In the genomic region with DNA sequence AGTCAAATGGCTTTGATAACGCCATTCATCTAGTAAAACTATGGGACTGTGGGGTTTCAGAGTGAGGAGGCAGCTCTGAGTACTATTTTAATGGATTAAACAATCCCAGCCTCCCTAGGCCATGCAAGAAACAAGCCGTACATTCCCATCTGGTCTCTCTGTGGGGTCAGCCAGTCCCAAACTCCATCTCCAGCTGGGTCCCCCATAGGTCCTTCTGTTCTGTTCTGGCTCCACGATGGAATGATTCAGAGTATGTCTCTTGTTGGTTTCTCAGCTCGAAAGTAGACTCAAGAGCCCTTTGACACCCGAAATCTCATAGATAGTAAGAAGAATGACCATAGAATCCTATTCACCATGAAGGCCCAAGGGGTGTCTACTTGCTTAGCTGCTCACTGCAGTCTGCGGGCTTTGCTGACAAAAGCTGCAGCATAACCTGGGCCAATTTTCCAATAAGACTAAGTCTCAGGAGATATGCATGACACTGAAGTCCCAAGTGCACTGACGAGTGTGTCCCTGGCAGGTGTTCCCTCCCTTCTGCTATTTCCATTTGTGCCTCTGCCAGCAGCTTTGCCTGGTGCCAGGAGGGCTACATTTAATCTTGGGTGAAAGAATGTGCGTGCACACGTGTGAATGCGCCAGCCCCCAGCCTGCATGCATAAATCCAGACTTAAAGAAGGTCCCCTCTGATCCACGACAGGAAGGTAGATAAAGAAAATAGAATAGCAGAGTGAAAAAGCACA, we compare ENCODE assay signal across 13 mouse cellular contexts.
DNase-seq lines count a peak whose midpoint lies in the region; ATAC-seq lines count a peak whose summit lies in the region.
"Had no signal": no experiment of that assay in that cellular context is flagged by ENCODE, and none has a peak within 500 bp of the region (broad histone marks: within the 10 kb centered on the region; RNA-seq: fewer than 3 reads in every experiment).

No protein-coding gene starts in this region.

- no peak overlapping the region for H3K4me3 ChIP-seq in forebrain, embryonic 15.5 days
- H3K4me3 ChIP-seq in forebrain, embryonic 10.5 days = no peak overlapping the region
- H3K4me3 ChIP-seq: embryonic facial prominence, embryonic 13.5 days; limb, embryonic 10.5 days; lung, embryonic 15.5 days had no signal

- 49% methylated on average over 11 of the region's 11 CpGs for WGBS in forebrain, embryonic 15.5 days
- WGBS in forebrain, embryonic 10.5 days = 83% methylated on average over 11 of the region's 11 CpGs

- no peak overlapping the region for H3K4me2 ChIP-seq in forebrain, embryonic 15.5 days (replicated peaks)
- H3K4me2 ChIP-seq: embryonic facial prominence, embryonic 13.5 days; lung, embryonic 15.5 days had no signal

- no peak overlapping the region for H3K9ac ChIP-seq in forebrain, embryonic 15.5 days (replicated peaks)
- H3K9ac ChIP-seq: embryonic facial prominence, embryonic 13.5 days; lung, embryonic 15.5 days had no signal

- H3K27ac ChIP-seq in forebrain, embryonic 15.5 days (replicated peaks) = 0 out of 2 replicates have a peak overlapping the region, but pooled peaks have one; percentile 29
- no peak overlapping the region for H3K27ac ChIP-seq in forebrain, embryonic 10.5 days
- H3K27ac ChIP-seq: embryonic facial prominence, embryonic 13.5 days; kidney, postnatal 0 days; limb, embryonic 10.5 days; lung, embryonic 15.5 days had no signal

- peaks cover 27% of the 10 kb centered on the region for H3K4me1 ChIP-seq in forebrain, embryonic 15.5 days
- H3K4me1 ChIP-seq in forebrain, embryonic 10.5 days = peaks cover 27% of the 10 kb centered on the region
- H3K4me1 ChIP-seq: embryonic facial prominence, embryonic 13.5 days had no signal

- H3K27me3 ChIP-seq in forebrain, embryonic 15.5 days = no peaks in the 10 kb centered on the region
- H3K27me3 ChIP-seq in forebrain, embryonic 10.5 days (ENCODE audit: poor library complexity, severe bottlenecking) = no peaks in the 10 kb centered on the region
- H3K27me3 ChIP-seq: lung, embryonic 15.5 days had no signal

- DNase-seq in forebrain, embryonic 10.5 days (ENCODE audit: extremely low spot score, low spot score) = no peak
- DNase-seq in kidney, postnatal 25 days = peak; percentile 10 to 48
- DNase-seq in kidney, postnatal 10 days = no peak
- peak; percentile 93 for DNase-seq in cerebellum, adult 9-11 months
- DNase-seq in heart, postnatal 4 days = peak; percentile 74
- no peak for DNase-seq in layer of hippocampus, adult 8-10 months (ENCODE audit: low spot score in 2 of 2)
- DNase-seq: gastrocnemius, postnatal 25 days had no signal

- H3K9me3 ChIP-seq in forebrain, embryonic 15.5 days = no peaks in the 10 kb centered on the region
- no peaks in the 10 kb centered on the region for H3K9me3 ChIP-seq in forebrain, embryonic 10.5 days
- H3K9me3 ChIP-seq: embryonic facial prominence, embryonic 13.5 days; limb, embryonic 10.5 days; lung, embryonic 15.5 days had no signal

- 0 out of 2 replicates have a peak, but pooled peaks have one; percentile 29 for ATAC-seq in forebrain, embryonic 15.5 days (replicated peaks)
- ATAC-seq in inflammation-experienced regulatory T-cells, adult 6 months = no peak

- H3K36me3 ChIP-seq in forebrain, embryonic 15.5 days = no peaks in the 10 kb centered on the region
- H3K36me3 ChIP-seq in forebrain, embryonic 10.5 days (replicated peaks) = no peaks in the 10 kb centered on the region
- H3K36me3 ChIP-seq: embryonic facial prominence, embryonic 13.5 days; limb, embryonic 10.5 days; lung, embryonic 15.5 days had no signal

Comparison
In these comparisons a context has a peak if more than half of its experiments do, and no peak if none do; other contexts are left out.
1. DNase-seq: peak in kidney, postnatal 25 days (2 of 2), cerebellum, adult 9-11 months (single experiment) and heart, postnatal 4 days (single experiment); none in forebrain, embryonic 10.5 days (single experiment), kidney, postnatal 10 days (single experiment) and layer of hippocampus, adult 8-10 months (0 of 2).